Mouse (Mus musculus): ENCODE results near the gene Dnase1l2. TPM values are rescaled to one million over a fixed set of nuclear protein-coding genes. Genes with fewer than 3 reads are reported as not detected.
A peak's percentile ranks its signal among the peaks of the same experiment; 100 is the strongest.

Gene Dnase1l2
- polyA plus RNA-seq, 1 experiment from 2014 or later: 2.0 TPM

DNA sequence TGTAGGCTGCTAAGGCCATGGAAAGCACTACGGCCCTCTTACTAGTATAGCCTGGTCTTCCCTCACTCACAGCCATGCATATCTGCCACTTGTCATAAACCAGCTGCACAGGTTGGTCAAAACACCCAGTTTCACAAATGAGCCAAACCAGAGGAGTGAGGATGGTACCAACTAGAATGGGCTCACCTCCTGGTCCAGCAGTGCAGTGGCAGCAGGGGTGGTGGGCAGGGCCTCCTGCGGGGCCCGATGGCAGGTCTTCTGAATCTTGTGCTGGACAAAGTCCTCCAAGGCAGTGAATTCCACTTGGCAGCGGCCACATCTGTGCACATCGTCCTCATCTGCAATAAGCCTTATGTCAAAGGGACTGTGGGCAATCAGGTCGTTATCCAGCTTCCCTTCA lies 8.3 kb upstream of the Dnase1l2 start:
- Histone ChIP-seq H3K9ac (no peak overlapping the region), H3K9me3 (no peaks in the 10 kb centered on the region), H3K4me2 (no peak overlapping the region), H3K27ac (no peak overlapping the region), H3K4me1 (peaks cover 18% of the 10 kb centered on the region), H3K27me3 (no peaks in the 10 kb centered on the region), H3K4me3 (no peak overlapping the region), H3K36me3 (peaks cover 48% of the 10 kb centered on the region)
- WGBS: 90% methylated on average over 6 of the region's 6 CpGs
- ATAC-seq (ENCODE audit: borderline replicate concordance, extremely low read depth, low FRiP score, low TSS enrichment): no peak

DNA sequence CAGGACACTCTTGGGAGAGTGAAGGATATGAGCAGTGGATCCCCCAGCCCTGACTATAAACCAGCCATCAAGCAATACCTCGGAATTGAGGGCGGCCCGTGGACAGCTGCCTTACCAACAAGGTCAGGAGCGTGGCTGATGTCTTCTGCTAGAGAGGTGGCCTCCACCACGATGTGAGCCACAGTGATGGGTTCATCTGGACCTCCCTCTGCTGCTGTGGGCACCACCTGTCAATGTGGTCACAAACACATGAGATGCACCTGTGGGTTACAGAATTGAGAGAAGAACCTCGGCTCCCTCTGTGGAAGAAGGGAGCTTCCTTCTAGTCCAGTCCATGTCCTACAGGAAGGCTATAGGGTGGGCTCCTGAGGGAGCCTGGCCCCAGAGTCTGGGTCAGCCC lies 6.6 kb upstream of the Dnase1l2 start:
- Histone ChIP-seq H3K27me3 (no peaks in the 10 kb centered on the region), H3K9ac (no peak overlapping the region), H3K4me2 (no peak overlapping the region), H3K4me3 (no peak overlapping the region), H3K36me3 (peaks cover 65% of the 10 kb centered on the region), H3K9me3 (no peaks in the 10 kb centered on the region), H3K27ac (no peak overlapping the region), H3K4me1 (peaks cover 14% of the 10 kb centered on the region)
- ATAC-seq (ENCODE audit: borderline replicate concordance, extremely low read depth, low FRiP score, low TSS enrichment): no peak
- WGBS: 89% methylated on average over 6 of the region's 6 CpGs

DNA sequence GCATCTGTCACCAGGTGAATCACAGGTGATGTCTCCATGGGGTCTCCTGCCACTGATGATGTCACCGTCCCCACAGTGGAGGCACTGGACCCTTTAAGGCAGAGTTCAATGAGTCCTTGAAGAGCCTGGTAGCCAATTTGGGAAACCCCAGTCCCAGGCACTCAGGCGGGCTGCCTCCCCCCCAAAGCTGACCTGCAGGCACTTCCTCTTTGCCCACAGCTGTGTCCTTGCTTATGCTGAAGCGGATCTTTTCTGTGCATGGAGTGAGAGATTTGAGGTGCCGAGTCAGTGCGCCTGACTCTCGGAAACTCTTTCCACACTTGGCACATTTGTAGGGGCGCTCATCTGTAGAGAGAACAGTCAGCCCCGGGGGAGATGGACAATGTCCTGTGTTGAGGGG lies 3.7 kb upstream of the Dnase1l2 start:
- H3K9me3 ChIP-seq: no peaks in the 10 kb centered on the region
- no peak overlapping the region for H3K27ac ChIP-seq

DNA sequence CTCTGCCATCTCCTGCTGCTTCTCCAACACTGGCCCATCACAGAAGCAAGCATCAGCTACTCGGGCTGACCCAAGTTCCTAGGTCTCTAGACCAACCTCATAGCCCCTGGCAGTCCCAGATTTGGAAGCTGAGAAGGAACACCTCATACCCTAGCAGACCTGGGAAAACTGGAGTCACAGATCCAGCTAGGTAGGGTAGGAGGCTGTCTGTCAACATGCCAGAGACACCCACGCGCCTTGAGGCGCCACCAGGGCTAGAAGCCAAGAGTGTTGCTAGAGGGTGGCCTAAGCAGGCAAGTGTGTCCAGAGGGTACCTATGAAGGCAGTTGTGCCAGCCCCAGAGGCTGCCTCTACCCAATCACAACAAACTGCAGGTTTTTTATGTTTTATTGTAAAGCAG lies 504 bp upstream of the Dnase1l2 start:
- Histone ChIP-seq H3K4me1 (no peaks in the 10 kb centered on the region), H3K36me3 (peaks cover 77% of the 10 kb centered on the region), H3K9me3 (no peaks in the 10 kb centered on the region), H3K9ac (no peak overlapping the region), H3K27ac (no peak overlapping the region), H3K27me3 (no peaks in the 10 kb centered on the region), H3K4me2 (no peak overlapping the region), H3K4me3 (no peak overlapping the region)
- WGBS: 75% methylated on average over 4 of the region's 4 CpGs
- no peak for ATAC-seq (ENCODE audit: borderline replicate concordance, extremely low read depth, low FRiP score, low TSS enrichment)

More for the DNA sequence above, 3.7 kb upstream of the Dnase1l2 start:
- Histone ChIP-seq H3K9ac (no peak overlapping the region), H3K36me3 (peaks cover 80% of the 10 kb centered on the region), H3K4me2 (no peak overlapping the region), H3K27me3 (no peaks in the 10 kb centered on the region), H3K4me3 (no peak overlapping the region), H3K4me1 (no peaks in the 10 kb centered on the region)
- no peak for ATAC-seq (ENCODE audit: borderline replicate concordance, extremely low read depth, low FRiP score, low TSS enrichment)
- 88% methylated on average over 8 of the region's 8 CpGs for WGBS

DNA sequence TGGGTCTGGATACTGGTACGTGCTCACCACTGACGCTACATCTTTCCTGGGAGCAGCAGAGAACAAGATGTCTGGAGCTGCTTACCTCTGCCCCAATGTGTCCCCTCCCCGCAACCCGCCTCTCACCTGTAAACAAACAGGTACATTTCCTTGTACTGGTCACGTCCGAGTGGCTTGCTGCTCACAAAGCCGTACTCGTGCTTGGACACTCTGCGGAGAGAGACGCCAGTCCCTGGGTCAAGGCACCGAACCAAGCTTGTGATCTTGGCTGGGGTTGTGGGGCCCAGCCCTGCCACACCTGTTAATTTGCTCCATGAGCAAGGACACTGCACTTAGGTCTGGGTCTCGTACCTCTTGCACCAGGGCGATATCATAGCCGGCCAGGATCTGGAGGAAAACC lies 798 bp downstream of the Dnase1l2 start:
- no peak overlapping the region for H3K4me3 ChIP-seq
- no peak overlapping the region for H3K4me2 ChIP-seq
- H3K9ac ChIP-seq: no peak overlapping the region
- no peak for ATAC-seq (ENCODE audit: borderline replicate concordance, extremely low read depth, low FRiP score, low TSS enrichment)
- H3K27me3 ChIP-seq: no peaks in the 10 kb centered on the region
- H3K9me3 ChIP-seq: no peaks in the 10 kb centered on the region
- peaks cover 77% of the 10 kb centered on the region for H3K36me3 ChIP-seq
- no peaks in the 10 kb centered on the region for H3K4me1 ChIP-seq
- WGBS: 84% methylated on average over 14 of the region's 14 CpGs
- H3K27ac ChIP-seq: no peak overlapping the region

DNA sequence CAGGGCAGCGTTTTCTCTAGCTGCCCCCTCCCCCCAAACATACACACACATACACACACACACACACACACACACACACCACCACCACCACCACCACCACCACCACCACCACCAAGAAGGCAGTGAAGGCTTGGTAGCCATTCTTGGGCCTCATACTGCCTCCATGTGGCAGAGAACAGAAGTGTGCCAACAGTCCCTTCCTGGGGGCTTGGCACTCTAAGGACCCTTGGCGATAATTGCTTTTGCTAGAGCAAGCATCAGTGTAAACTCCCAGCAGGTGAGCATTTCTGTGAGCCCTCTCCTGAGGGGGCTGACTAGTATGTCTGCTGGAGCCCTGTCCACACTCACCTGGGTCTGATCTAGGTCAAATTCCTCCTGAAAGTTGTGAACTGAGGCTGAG lies 1.8 kb downstream of the Dnase1l2 start:
- Histone ChIP-seq H3K27me3 (no peaks in the 10 kb centered on the region), H3K9ac (no peak overlapping the region), H3K27ac (no peak overlapping the region), H3K4me2 (no peak overlapping the region), H3K36me3 (peaks cover 70% of the 10 kb centered on the region), H3K4me3 (no peak overlapping the region), H3K4me1 (no peaks in the 10 kb centered on the region), H3K9me3 (no peaks in the 10 kb centered on the region)
- 33% methylated on average over 2 of the region's 2 CpGs for WGBS
- no peak for ATAC-seq (ENCODE audit: borderline replicate concordance, extremely low read depth, low FRiP score, low TSS enrichment)

DNA sequence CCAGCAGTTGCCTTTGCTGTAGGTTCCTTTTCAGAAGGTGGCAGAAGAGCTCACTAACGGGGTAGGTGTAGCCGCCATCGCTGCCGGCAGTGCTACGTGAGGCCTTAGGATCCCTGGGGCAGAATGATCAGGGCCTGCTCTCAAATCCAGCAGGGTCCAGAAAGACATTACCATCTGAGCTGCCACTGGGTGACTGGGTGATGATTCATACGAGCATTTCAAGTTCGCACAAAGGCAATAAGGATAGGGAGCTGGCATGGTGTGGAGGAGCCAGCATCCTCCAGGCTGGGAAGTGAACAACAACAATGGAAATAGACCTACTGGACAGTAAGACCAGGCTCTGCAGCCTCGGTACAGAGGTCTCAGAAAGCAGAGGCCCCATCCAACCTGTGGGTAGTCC lies 2.5 kb downstream of the Dnase1l2 start:
- H3K9me3 ChIP-seq: no peaks in the 10 kb centered on the region
- 86% methylated on average over 8 of the region's 8 CpGs for WGBS
- ATAC-seq (ENCODE audit: borderline replicate concordance, extremely low read depth, low FRiP score, low TSS enrichment): no peak
- no peaks in the 10 kb centered on the region for H3K27me3 ChIP-seq
- no peak overlapping the region for H3K9ac ChIP-seq
- H3K36me3 ChIP-seq: peaks cover 65% of the 10 kb centered on the region
- no peak overlapping the region for H3K4me3 ChIP-seq
- no peak overlapping the region for H3K27ac ChIP-seq
- H3K4me2 ChIP-seq: no peak overlapping the region
- H3K4me1 ChIP-seq: no peaks in the 10 kb centered on the region

DNA sequence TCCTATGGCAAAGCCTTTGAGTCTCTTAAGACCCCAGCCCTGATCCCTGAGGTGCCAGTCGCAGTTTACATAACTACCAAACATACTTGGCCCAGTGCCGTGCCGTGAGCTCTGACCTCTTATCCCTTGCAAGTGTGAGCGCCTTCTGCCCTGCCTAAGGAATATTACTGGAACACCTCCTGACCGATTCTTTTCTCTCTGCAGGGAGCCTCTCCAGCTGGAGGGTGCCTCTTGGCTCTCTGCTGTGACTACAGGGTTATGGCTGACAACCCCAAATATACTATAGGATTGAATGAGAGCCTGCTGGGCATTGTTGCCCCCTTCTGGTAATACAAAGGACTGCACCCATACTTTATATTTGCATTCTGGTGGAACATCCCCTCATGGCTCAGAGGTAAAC lies 5.9 kb downstream of the Dnase1l2 start:
- Histone ChIP-seq H3K36me3 (peaks cover 49% of the 10 kb centered on the region), H3K27me3 (no peaks in the 10 kb centered on the region), H3K9me3 (no peaks in the 10 kb centered on the region), H3K27ac (no peak overlapping the region), H3K9ac (no peak overlapping the region), H3K4me1 (no peaks in the 10 kb centered on the region), H3K4me2 (no peak overlapping the region), H3K4me3 (no peak overlapping the region)
- WGBS: 62% methylated on average over 5 of the region's 5 CpGs
- peak; percentile 50; the same call in 1 of the 2 replicates for ATAC-seq (ENCODE audit: borderline replicate concordance, extremely low read depth, low FRiP score, low TSS enrichment)

DNA sequence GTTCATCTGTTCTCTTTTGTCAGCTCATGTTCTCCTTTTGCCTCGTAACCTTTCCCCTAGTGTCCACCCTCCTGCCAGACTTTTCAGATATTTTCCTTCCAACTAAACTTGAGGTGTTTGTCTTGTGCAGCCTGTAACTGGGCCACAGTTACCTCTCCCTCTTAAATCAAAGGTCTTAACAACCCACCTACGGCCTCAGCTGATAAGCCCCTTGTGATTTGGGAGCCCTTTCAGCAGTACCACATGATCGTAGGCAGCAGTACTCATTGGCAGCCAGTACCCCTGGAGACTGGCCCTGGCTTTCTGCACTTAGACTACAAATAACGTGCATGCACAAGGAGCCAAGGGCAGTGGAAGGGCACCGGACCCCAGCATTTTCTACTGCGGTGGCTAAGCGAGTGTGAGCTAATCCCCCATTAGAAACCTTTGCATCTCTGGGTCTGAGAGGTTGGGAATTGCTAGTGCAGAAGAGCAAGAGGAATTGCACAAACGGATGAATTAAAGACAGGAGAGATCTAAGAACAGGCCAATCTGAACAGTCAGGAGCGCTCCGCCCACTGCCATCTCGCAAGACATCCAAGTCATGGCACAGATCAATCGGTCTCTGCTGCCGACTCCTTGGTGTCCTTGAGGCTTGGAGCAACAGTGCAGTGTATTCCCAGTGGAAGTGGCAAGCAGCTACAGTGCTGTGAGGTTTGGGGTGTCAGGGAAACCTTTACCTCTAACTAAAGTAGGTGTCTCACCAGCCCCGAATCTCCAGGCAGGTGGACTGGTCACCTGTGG lies 13.5 kb downstream of the Dnase1l2 start:
- no peak overlapping the region for H3K27ac ChIP-seq
- H3K4me3 ChIP-seq: no peak overlapping the region
- 79% methylated on average over 14 of the region's 14 CpGs for WGBS
- H3K36me3 ChIP-seq: peaks cover 10% of the 10 kb centered on the region
- peaks cover 16% of the 10 kb centered on the region for H3K4me1 ChIP-seq
- no peaks in the 10 kb centered on the region for H3K27me3 ChIP-seq
- H3K9me3 ChIP-seq: no peaks in the 10 kb centered on the region
- no peak overlapping the region for H3K4me2 ChIP-seq
- ATAC-seq (ENCODE audit: borderline replicate concordance, extremely low read depth, low FRiP score, low TSS enrichment): no peak
- no peak overlapping the region for H3K9ac ChIP-seq

DNA sequence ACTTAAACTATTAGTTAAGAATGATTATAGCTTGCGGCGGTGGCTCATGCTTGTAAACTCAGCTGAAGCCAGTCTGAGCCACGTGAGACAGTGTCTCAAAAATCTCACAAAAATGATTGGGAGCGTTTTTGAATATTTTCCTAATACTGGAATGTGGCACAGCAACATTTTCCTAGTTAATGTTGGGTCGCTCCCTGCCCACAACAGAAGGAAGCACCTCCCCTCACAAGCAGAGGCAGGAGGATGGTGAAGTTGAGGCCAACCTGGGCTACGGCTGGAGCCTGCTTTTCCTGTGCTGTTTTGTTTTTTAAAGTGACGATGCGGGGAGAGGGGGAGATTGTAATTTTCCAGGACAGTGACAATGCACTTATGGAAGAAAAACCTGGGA lies 15.7 kb downstream of the Dnase1l2 start:
- Histone ChIP-seq H3K4me3 (peak overlapping the region; percentile 57), H3K9me3 (no peaks in the 10 kb centered on the region), H3K27me3 (no peaks in the 10 kb centered on the region), H3K4me1 (peaks cover 16% of the 10 kb centered on the region), H3K27ac (peak overlapping the region; percentile 92), H3K4me2 (peak overlapping the region; percentile 49), H3K9ac (peak overlapping the region; percentile 74), H3K36me3 (peaks cover 30% of the 10 kb centered on the region)
- WGBS: 2% methylated on average over 8 of the region's 8 CpGs
- ATAC-seq (ENCODE audit: borderline replicate concordance, extremely low read depth, low FRiP score, low TSS enrichment): peak; percentile 29; the same call in 1 of the 2 replicates

DNA sequence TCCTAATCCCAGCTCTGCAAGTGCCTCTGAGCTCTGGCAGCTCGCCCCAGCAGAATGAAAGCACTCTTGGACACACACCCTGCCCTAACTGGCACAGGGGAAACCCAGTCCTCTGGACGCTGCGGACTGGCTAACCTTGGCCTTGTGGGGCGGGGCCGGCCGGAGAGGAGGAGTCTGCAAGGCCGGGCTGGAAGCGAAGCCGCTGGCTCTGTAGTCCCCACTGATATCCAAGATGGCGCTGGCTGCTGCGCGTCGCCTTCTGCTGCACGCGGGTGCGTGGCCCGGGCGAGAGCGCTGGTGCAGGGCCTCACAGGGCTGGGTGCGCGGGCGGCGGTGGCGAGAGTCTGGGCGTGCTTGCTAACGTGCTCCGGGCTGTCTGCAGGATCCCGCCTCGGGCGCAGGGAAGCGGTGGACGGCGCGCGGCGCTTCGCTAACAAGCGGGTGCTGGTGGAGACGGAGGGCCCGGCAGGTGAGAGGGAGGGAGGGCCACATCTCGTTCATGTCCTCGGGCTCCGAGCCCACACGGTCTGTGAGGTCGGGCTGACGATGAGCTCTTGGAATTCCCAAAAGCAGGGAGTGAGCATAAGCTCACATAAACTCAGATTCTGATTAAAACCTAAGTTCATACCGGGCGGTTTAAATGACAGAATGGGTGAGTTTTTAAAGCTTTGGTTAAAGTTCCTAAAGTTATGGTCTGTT lies 16.3 kb downstream of the Dnase1l2 start, which contains the start of gene Eci1:
Gene Eci1 (plus strand): TSS at position 171 of the 699 bp plus-strand sequence.
- WGBS: under 1% methylated on average over 48 of the region's 48 CpGs
- peak within 1 kb of the TSS; percentile 74 for H3K9ac ChIP-seq
- H3K27me3 ChIP-seq: no peaks in the 10 kb centered on the region
- peaks cover 36% of the 10 kb centered on the region for H3K36me3 ChIP-seq
- peak within 1 kb of the TSS; percentile 49 for H3K4me2 ChIP-seq
- peak; percentile 99 for ATAC-seq (ENCODE audit: borderline replicate concordance, extremely low read depth, low FRiP score, low TSS enrichment)
- H3K4me1 ChIP-seq: peaks cover 16% of the 10 kb centered on the region
- H3K9me3 ChIP-seq: no peaks in the 10 kb centered on the region
- H3K27ac ChIP-seq: peak within 1 kb of the TSS; percentile 92
- peak within 1 kb of the TSS; percentile 57 for H3K4me3 ChIP-seq

DNA sequence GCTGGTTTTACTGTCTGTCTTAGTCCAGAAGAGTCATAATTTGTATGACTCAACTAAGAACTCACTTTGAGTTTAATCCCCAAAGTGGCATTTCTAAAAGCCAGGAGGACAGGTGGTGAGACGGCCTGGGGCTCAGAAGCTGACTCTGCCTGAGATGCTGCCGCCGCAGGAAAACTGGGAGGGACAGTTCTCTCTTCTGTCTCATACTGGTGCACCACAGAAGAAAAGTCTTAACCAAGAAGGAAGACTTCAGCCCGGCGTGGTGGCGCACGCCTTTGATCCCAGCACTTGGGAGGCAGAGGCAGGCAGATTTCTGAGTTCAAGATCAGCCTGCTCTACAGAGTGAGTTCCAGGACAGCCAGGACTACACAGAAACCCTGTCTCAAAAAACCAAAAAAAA lies 17.0 kb downstream of the Dnase1l2 start:
- peaks cover 43% of the 10 kb centered on the region for H3K36me3 ChIP-seq

More for the DNA sequence above, 17.0 kb downstream of the Dnase1l2 start:
- Histone ChIP-seq H3K4me2 (peak overlapping the region; percentile 49), H3K4me3 (peak overlapping the region; percentile 57; the same call in 1 of the 2 replicates), H3K4me1 (peaks cover 16% of the 10 kb centered on the region), H3K27me3 (no peaks in the 10 kb centered on the region), H3K27ac (peak overlapping the region; percentile 92), H3K9me3 (no peaks in the 10 kb centered on the region), H3K9ac (no peak overlapping the region)
- no peak for ATAC-seq (ENCODE audit: borderline replicate concordance, extremely low read depth, low FRiP score, low TSS enrichment)
- 89% methylated on average over 7 of the region's 7 CpGs for WGBS

Measured in lung, embryonic 15.5 days (tissue).